Mouse (Mus musculus) central nervous system, embryonic 14 days (tissue): ENCODE measurements around the gene Slc5a4b. TPM values are rescaled to one million over a fixed set of nuclear protein-coding genes. Genes with fewer than 3 reads are reported as not detected.

Experiments
- polyA plus RNA-seq: library from polyadenylated mRNA; depleted of rRNA; stranded (reverse); fragments of >200 nt; gene quantifications from 2 replicates; pipeline ENCODE4 v1.2.3, GENCODE M21; 2012; rRNA removed

Slc5a4b gene
- not detected in 2 replicates for polyA plus RNA-seq

GRCm38 (mm10) chr10:76110861-76111260 lies at the start of gene Slc5a4b:
Gene Slc5a4b (minus strand): TSS chr10:76110961.

GRCm38 (mm10) chr10:76147278-76147677 lies 36.5 kb upstream of the Slc5a4b start, which contains the start of gene Slc5a4a:
Gene Slc5a4a (plus strand): TSS chr10:76147451.

GRCm38 (mm10) chr10:76032402-76033118 lies 78.2 kb downstream of the Slc5a4b start, which contains the start of gene Zfp280b:
Gene Zfp280b (plus strand): TSS chr10:76032650.

Other genes with a start within 250 kb of the Slc5a4b start
- 2.6 and 4.1 TPM in 2 replicates for gene Derl3, start 217.5 kb downstream of the Slc5a4b start, polyA plus RNA-seq
- 147 TPM in 2 replicates for gene Smarcb1, start 189.3 kb downstream of the Slc5a4b start, polyA plus RNA-seq
- 25.8 and 31.6 TPM in 2 replicates for gene Chchd10, start 177.8 kb downstream of the Slc5a4b start, polyA plus RNA-seq
- gene Mmp11, start 174.5 kb downstream of the Slc5a4b start, polyA plus RNA-seq: 33.8 and 48.8 TPM in 2 replicates
- gene Gm867, start 170.3 kb downstream of the Slc5a4b start, polyA plus RNA-seq: 0.63 and 0.96 TPM in 2 replicates
- gene Vpreb3, start 167.9 kb downstream of the Slc5a4b start, polyA plus RNA-seq: 0.21 and 0.23 TPM in 2 replicates
- 0.08 and 0.11 TPM in 2 replicates for gene Gm5134, start 156.4 kb downstream of the Slc5a4b start, polyA plus RNA-seq
- gene Zfp280b, start 78.3 kb downstream of the Slc5a4b start, polyA plus RNA-seq: 11.0 and 13.2 TPM in 2 replicates
- 0.09 and 0.26 TPM in 2 replicates for gene Slc5a4a, start 36.5 kb upstream of the Slc5a4b start, polyA plus RNA-seq
- gene Prmt2, start 126.9 kb upstream of the Slc5a4b start, polyA plus RNA-seq: 253 and 256 TPM in 2 replicates
- gene S100b, start 142.9 kb upstream of the Slc5a4b start, polyA plus RNA-seq: 1.6 and 9.6 TPM in 2 replicates
- 41.2 and 44.0 TPM in 2 replicates for gene Dip2a, start 234.3 kb upstream of the Slc5a4b start, polyA plus RNA-seq